Mouse (Mus musculus) kidney, adult 9 months (tissue): ENCODE results near the gene Commd7.

ENCODE experiments used
- DNase-seq: peaks from one replicate; pipeline ENCODE4 v3.0.0; 2022

Commd7 gene

DNA sequence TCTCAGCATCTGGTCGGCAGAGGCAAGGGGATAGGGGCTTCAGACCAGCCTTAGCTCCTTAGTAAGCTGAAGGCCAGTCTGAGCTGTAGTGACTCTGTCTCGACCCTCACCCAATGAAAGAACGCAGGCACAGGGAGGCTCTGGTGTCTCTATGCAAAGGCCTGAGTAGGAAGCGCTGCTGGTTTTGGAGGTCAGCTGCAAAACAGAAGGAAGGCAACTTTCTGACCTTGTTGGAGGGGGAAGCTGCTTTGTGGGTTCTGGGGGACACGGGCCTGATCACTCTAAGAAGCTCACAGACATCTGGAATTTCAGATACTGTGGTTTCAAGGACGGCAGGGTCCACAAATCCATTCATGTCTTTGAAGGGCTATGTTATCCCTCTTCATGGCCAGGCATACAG lies 46.6 kb downstream of the Commd7 start:
- no peak for DNase-seq

DNA sequence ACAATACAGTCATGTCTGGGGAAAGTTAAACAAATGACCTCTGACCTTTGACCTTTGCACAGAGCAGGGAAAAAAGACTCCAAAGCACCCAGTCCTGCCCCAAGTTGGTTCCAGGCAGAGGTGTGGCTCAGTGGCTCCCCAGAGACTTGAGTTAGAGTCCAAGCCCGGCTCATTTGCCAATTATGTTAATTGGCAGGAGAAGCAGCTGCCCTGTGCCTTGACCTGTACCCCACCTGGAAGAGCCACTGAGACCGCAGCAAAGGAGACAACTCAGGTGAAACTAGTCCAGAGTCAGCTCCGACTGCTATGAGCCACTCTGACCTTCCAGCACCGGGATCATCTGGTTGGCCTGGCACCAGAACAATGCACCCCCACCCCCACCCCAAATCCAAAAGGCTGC lies 48.2 kb downstream of the Commd7 start:
- peak; percentile 62 for DNase-seq

DNA sequence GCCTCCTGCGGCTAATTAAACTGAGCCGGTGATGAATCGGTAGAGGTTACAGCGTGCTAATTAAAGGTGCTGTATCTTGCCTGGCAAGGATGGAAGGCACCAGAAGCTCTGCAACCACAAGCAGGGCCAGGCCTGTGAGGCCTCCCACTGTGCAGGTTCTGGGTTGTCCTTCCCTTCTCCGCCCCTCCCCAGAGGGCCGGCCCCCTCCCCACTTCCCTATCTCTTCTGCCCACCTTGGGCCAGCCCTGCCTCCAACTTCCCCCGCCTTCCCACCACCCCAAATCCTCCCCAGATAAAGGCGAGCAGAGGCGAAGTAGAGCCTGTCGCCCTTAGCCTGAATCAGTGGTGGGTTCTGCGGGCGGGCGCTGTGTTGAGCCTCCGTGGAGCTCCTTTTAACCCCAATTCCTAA lies 48.9 kb downstream of the Commd7 start:
- DNase-seq: no peak

DNA sequence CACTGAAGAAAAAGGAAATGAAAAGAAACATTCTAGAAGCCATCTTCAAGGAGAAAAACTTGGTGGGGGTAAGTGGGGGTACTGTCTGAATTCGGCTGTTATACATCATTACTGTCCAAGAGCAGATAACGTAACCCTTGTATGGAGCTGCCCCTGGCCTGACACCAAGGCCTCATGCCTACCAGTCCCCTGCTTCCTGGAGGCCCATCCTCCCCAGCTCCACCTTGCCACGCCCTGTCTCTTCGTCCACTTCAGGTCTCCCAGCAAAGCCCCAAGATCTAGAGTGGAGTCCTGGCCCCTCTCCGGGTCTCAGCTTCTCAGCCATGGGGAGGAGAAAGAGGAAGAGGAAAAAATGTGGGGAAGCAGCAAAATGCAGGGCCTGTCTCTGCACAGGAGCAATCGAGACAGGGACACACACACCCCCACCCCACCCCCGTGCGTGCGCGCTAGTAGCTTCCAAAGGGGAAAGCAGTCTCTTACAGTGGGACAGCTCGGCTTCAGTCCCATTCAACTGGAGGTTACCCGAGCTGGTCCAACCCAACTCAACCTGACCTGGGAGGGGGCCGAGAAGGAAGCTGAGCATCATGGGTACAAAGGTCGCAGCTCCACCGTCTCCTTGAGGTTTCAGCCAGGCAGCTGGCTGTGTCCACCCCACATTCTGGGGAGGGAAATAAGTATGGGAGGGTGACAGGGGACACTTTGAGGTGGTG lies 49.5 kb downstream of the Commd7 start:
- DNase-seq: no peak

DNA sequence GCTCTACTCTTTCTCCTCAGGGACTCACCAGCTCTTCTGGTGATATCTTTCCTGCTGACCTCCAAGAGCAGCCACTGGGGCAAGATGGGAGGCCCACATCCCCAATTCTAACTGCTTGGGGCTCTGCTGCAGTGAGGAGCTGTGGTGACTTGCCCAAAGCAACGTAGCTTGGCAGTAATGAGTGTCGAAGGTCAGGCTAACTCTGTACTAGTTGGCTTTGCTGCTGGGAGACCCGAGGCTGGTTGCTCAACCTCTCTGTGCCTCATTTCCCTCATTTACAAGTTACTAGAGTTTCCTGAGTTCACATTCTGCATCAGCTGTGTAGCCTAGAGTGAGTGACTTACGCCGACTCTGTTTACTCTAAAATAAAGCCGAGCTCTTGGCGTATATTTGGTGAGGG lies 51.2 kb downstream of the Commd7 start:
- no peak for DNase-seq

DNA sequence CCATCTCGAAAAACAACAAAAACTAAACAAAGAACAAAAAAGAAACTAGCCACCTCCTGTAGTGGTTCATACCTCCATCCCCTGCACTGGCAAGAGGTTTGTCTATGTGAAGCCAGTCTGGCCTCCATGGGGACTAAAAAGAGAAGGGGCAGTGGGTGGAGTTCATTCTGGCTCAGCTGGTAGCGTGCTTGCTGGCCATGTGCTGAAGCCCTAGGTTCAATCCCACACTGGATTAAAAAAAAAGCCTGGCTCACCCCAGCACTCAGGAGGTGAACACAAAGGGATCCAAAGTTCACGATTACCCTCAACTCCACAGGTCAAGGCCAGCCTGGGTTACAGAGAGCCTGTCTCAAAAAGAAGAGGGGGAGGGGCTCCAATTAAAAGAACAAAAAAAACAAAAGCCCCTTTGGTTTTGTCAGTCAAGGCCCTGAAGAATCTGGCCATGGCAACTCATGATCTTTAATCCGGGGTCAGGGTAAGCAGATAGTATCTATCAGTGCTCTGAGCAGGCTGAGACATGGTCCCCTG lies 52.1 kb downstream of the Commd7 start:
- no peak for DNase-seq

DNA sequence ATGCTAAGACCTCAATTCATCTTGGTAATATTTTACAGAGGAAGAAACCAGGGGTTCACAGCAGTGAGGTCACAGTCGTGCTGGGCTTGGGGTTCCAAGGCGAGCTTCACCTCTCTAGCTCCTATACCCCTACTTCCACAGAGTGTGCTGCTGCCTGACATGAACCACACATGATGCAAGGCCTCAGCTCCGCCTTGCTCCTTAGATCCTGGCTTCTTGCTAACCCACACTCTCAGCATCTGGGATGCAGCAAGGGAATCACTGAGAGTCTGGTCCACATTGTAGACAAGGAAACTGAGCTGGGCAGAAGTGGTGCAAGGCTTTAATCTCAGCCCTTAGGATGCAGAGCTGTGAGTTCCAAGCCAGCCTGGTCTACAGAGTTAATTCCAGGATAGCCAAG lies 52.5 kb downstream of the Commd7 start:
- DNase-seq: no peak

DNA sequence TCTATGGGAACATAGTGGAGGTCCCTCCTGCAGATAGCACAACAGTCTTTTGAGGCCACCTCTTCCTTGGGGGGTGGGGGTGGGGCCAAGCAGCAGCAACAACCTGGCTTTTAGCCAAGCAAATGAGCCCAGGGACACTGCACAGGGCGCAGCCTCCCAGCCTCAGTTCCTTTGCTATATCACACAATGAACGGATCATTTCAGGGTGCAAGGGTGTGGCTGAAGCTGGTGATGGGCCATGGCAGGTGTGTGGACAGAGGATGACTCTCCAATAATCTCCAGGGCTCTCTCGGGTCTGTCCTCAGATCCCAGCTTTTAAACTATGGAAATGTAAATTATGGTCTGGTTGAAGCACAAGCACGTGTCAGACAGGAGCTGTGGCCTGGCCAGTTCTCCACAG lies 55.5 kb downstream of the Commd7 start:
- DNase-seq: no peak

DNA sequence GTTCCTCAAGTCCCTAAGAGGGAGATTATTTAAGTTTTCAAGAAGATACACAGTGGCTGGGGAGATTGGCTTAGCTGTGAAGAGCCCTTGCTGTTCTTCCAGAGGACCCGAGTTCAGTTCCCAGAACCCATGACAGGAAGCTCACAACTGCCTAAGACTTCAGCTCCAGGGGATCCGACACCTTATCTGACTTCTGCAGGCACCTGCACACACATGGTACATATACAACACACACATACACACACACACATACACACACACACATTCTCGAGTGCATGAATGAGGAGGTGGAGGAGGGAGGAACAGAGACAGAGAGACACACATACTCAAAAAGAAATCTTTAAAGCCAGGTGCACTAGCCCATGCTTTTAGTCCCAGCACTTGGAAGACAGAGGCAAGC lies 56.4 kb downstream of the Commd7 start:
- DNase-seq: no peak

DNA sequence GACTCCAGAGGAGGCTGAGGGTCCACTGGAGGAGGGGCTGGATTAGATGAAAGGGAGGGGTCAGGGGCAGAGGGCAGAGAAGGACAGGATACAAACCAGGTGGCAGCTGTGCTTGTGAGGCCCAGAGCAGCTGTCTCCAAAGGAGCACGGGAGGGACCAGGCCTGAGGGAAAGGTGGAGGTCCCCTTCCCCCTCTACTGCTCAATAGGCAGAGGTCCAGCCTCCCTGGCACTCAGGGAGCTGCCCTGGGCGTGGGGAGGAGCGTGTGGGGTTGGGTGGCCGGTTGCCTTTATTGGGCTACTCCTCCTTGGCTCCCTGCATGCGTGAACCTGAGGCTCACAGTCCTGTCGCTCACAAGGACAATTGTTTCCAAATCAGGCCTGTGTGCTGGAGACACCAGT lies 57.0 kb downstream of the Commd7 start:
- DNase-seq: no peak

DNA sequence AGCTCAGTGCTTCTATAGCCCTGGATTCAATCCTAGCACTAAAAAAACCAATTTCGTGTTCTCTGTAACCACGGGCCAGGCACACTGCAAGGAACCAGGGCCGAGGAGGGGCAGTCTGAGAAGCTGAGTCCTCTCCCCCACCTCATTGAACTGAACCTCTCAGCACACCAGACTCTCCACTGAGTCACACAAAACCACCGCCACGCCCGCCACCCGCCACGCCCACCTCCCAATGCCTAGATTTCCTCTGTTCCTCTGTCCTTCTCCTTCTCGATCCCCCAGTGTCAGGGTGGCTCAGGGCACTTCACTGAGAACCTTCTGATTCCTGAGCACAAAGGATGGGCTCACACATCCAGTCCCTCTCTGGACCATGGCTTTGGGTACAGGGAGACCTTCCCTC lies 59.5 kb downstream of the Commd7 start:
- no peak for DNase-seq

DNA sequence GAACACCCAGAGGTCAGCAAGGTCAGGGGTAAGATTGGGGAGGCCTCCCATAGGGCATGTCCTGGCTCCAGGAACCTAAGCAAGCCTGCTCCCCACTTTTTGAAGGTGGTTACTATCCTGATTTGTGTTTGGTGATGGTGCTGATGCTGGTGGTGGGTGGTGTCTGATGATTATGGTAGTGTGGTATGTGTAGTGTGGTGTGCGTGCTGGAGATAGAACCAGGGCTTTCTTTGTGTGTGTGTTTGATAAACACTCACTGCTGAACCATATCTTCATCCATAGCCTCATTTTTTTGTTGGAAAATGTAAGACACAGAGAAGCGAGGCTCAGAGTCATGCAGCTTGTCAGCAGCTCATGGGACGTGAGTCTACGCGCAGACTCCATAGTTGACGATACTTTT lies 64.0 kb downstream of the Commd7 start:
- DNase-seq: no peak

DNA sequence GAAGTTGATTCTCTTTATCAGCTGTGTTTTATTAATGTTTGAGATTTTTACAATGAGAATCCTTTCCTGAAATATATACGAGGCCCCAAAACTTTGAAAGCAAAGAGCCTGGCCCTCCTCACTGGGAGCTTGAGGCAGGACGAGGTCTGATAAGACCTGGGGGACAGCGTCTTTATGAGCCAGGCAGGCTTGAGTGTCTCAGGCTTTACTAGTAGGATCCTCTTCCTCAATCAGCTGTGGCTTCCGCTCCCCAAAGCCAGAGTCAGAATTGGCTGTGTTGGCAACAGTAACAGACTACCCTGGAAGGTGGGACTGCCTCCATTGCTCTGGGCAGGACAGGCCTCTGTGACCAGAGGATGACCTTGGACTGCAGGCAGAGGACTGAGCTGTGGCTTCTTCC lies 64.6 kb downstream of the Commd7 start:
- no peak for DNase-seq
